Mouse (Mus musculus): ENCODE results near the gene Smok2a.
"Not testable (repeated sequence)": the region's sequence is repeated elsewhere in the genome, so short reads cannot be mapped to it uniquely, and the experiment has no call there.

- TF ChIP-seq CTCF (conservative IDR thresholded peaks at IDR 0.05; ENCODE audit: low read length); NANOG (IDR thresholded peaks at IDR 0.05; ENCODE audit: borderline replicate concordance, low read length); POU5F1 (IDR thresholded peaks at IDR 0.05; ENCODE audit: borderline replicate concordance, low read length): not testable (repeated sequence)
Measured at GRCm38 (mm10) chr17:13239461-13239860, 18.5 kb downstream of the Smok2a start.

All from E14TG2a.4 (cell line).